Comparison of ENCODE assay signal across 12 mouse cellular contexts in the genomic region with DNA sequence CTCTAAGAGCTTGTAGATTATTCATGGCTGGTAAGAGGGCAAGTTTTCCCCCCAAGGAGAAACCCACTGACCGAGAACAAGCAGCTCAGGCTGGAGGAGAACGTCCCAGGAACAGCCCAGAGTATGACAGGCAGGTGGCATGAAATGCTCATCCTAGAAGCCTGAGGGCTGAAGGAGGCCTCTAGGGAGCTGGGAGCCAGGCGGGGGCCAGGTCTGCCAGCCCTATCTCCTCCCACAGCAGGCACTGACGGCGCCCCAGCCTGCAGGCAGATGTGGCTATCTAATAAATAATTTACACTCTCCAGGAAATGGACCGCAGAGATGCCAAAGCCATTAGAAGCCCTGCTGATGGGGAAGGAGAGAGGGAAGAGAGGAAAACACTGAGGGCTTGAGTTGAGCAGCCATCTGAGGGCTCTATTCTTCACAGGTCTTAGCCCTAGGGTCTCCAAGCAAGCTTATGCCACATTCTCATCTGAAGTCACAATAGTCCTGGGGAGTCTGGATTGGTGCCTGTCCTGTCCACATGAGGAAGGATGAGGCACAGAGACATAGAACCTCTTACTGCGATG.
A peak's percentile ranks its signal among the peaks of the same experiment; 100 is the strongest.
DNase-seq lines count a peak whose midpoint lies in the region; ATAC-seq lines count a peak whose summit lies in the region.
"Had no signal": no experiment of that assay in that cellular context is flagged by ENCODE, and none has a peak within 500 bp of the region (broad histone marks: within the 10 kb centered on the region; RNA-seq: fewer than 3 reads in every experiment).

No protein-coding gene starts in this region.

- peak; percentile 58; the same call in 1 of the 2 replicates for ATAC-seq in neural tube, embryonic 11.5 days (ENCODE audit: insufficient read depth, low FRiP score, low TSS enrichment)
- peak; percentile 61; the same call in 1 of the 2 replicates for ATAC-seq in hindbrain, embryonic 14.5 days (ENCODE audit: low FRiP score)
- peak; percentile 78 for ATAC-seq in midbrain, embryonic 13.5 days

- no peaks in the 10 kb centered on the region for H3K27me3 ChIP-seq in neural tube, embryonic 11.5 days (ENCODE audit: control insufficient read depth, insufficient read depth, low read length)
- H3K27me3 ChIP-seq in hindbrain, embryonic 14.5 days (ENCODE audit: control insufficient read depth, insufficient read depth, low read length), result no peaks in the 10 kb centered on the region
- no peaks in the 10 kb centered on the region for H3K27me3 ChIP-seq in midbrain, embryonic 13.5 days
- H3K27me3 ChIP-seq: heart, embryonic 13.5 days; lung, embryonic 15.5 days had no signal

- H3K4me1 ChIP-seq in neural tube, embryonic 11.5 days (ENCODE audit: control insufficient read depth, insufficient read depth, low read length), result no peaks in the 10 kb centered on the region; the same call in 1 of the 2 replicates
- peaks cover 9% of the 10 kb centered on the region for H3K4me1 ChIP-seq in hindbrain, embryonic 14.5 days (replicated peaks; ENCODE audit: control insufficient read depth, insufficient read depth, low read length)
- peaks cover 21% of the 10 kb centered on the region for H3K4me1 ChIP-seq in midbrain, embryonic 13.5 days (replicated peaks)
- H3K4me1 ChIP-seq: lung, embryonic 15.5 days had no signal

- H3K4me2 ChIP-seq in neural tube, embryonic 11.5 days (ENCODE audit: low read depth), result no peak overlapping the region
- no peak overlapping the region for H3K4me2 ChIP-seq in hindbrain, embryonic 14.5 days (replicated peaks)
- no peak overlapping the region for H3K4me2 ChIP-seq in midbrain, embryonic 13.5 days (replicated peaks)
- H3K4me2 ChIP-seq: heart, embryonic 13.5 days; lung, embryonic 15.5 days had no signal

- no peaks in the 10 kb centered on the region for H3K9me3 ChIP-seq in neural tube, embryonic 11.5 days (ENCODE audit: control insufficient read depth, low read length)
- no peaks in the 10 kb centered on the region for H3K9me3 ChIP-seq in hindbrain, embryonic 14.5 days (ENCODE audit: control insufficient read depth, low read length)
- H3K9me3 ChIP-seq in midbrain, embryonic 13.5 days, result no peaks in the 10 kb centered on the region
- H3K9me3 ChIP-seq: heart, embryonic 13.5 days; lung, embryonic 15.5 days had no signal

- no peaks in the 10 kb centered on the region for H3K36me3 ChIP-seq in neural tube, embryonic 11.5 days (ENCODE audit: control insufficient read depth, insufficient read depth, low read length)
- H3K36me3 ChIP-seq in hindbrain, embryonic 14.5 days (replicated peaks; ENCODE audit: control insufficient read depth, insufficient read depth), result no peaks in the 10 kb centered on the region
- H3K36me3 ChIP-seq in midbrain, embryonic 13.5 days, result no peaks in the 10 kb centered on the region
- H3K36me3 ChIP-seq: heart, embryonic 13.5 days; lung, embryonic 15.5 days had no signal

- H3K9ac ChIP-seq in neural tube, embryonic 11.5 days (ENCODE audit: low read length), result no peak overlapping the region
- no peak overlapping the region for H3K9ac ChIP-seq in hindbrain, embryonic 14.5 days
- no peak overlapping the region for H3K9ac ChIP-seq in midbrain, embryonic 13.5 days (replicated peaks)
- H3K9ac ChIP-seq: heart, embryonic 13.5 days; lung, embryonic 15.5 days had no signal

- H3K4me3 ChIP-seq in neural tube, embryonic 11.5 days (ENCODE audit: low read depth, low read length), result no peak overlapping the region
- H3K4me3 ChIP-seq in hindbrain, embryonic 14.5 days (replicated peaks; ENCODE audit: low read length), result no peak overlapping the region
- H3K4me3 ChIP-seq in midbrain, embryonic 13.5 days (replicated peaks), result no peak overlapping the region
- H3K4me3 ChIP-seq: heart, embryonic 13.5 days; lung, embryonic 15.5 days had no signal

- H3K27ac ChIP-seq in neural tube, embryonic 11.5 days (ENCODE audit: low read depth, low read length), result peak overlapping the region; percentile 27
- H3K27ac ChIP-seq in hindbrain, embryonic 14.5 days, result peak overlapping the region; percentile 48
- peak overlapping the region; percentile 55; the same call in 1 of the 2 replicates for H3K27ac ChIP-seq in midbrain, embryonic 13.5 days
- H3K27ac ChIP-seq: heart, embryonic 13.5 days; lung, embryonic 15.5 days had no signal

- DNase-seq in neural tube, embryonic 11.5 days (ENCODE audit: low spot score), result peak; percentile 57
- DNase-seq in neural tube, embryonic 10.5 days (ENCODE audit: extremely low spot score, low spot score), result no peak
- no peak for DNase-seq in hindbrain, embryonic 14.5 days (ENCODE audit: low spot score)
- DNase-seq in thymus, postnatal 0 days (ENCODE audit: low spot score), result no peak
- DNase-seq in ovary, postnatal 14 days (ENCODE audit: low spot score), result no peak
- no peak for DNase-seq in embryo, embryonic 10 days (ENCODE audit: low spot score)
- DNase-seq: adrenal gland, postnatal 14 days; kidney, adult 18-20 months; liver had no signal

- WGBS in neural tube, embryonic 11.5 days, result 51% methylated on average over 7 of the region's 7 CpGs
- 31% methylated on average over 7 of the region's 7 CpGs for WGBS in hindbrain, embryonic 14.5 days
- 49% methylated on average over 7 of the region's 7 CpGs for WGBS in midbrain, embryonic 13.5 days
